Mouse (Mus musculus): ENCODE measurements at regions not wholly inside any gene's neighbourhood (a gene's known extent, or its start where the extent isn't known, plus 50 kb on each side); places are given as distances from the start of the nearest gene placed in this dataset.

GRCm38 (mm10) chr6:126588761-126589160 is 53.5 kb upstream of the Kcna5 start:
- ATAC-seq (ENCODE audit: insufficient number of reproducible peaks, low FRiP score, low TSS enrichment) = no peak

GRCm38 (mm10) chr6:126587476-126587875 is 52.3 kb upstream of the Kcna5 start:
- ATAC-seq (ENCODE audit: insufficient number of reproducible peaks, low FRiP score, low TSS enrichment) = no peak

- ATAC-seq (ENCODE audit: insufficient number of reproducible peaks, low FRiP score, low TSS enrichment) = peak; percentile 85
These were observed 50.6 kb upstream of the Kcna5 start for GRCm38 (mm10) chr6:126585813-126586212.

Measured in cerebellum, adult (tissue).